Mouse (Mus musculus): Measurements from ENCODE around the gene Tmem117.

The Tmem117 gene

GRCm38 (mm10) chr15:94904672-94905407, 275.8 kb downstream of the Tmem117 start:
- DNase-seq = no peak

- no peak for DNase-seq
These were observed 292.6 kb downstream of the Tmem117 start for GRCm38 (mm10) chr15:94921672-94922071.

GRCm38 (mm10) chr15:94927986-94928385, 299.0 kb downstream of the Tmem117 start:
- DNase-seq = no peak

GRCm38 (mm10) chr15:94930743-94931142, 301.7 kb downstream of the Tmem117 start:
- DNase-seq = no peak

GRCm38 (mm10) chr15:94933044-94933443, 304.0 kb downstream of the Tmem117 start:
- no peak for DNase-seq

- DNase-seq = no peak
These were observed 304.4 kb downstream of the Tmem117 start for GRCm38 (mm10) chr15:94933480-94933879.

GRCm38 (mm10) chr15:94941954-94942353, 312.9 kb downstream of the Tmem117 start:
- DNase-seq = no peak

- DNase-seq = no peak
These were observed 313.4 kb downstream of the Tmem117 start for GRCm38 (mm10) chr15:94942465-94942864.

- DNase-seq = no peak
These were observed 314.9 kb downstream of the Tmem117 start for GRCm38 (mm10) chr15:94943891-94944290.

GRCm38 (mm10) chr15:94951382-94952048, 322.5 kb downstream of the Tmem117 start:
- no peak for DNase-seq

GRCm38 (mm10) chr15:94956697-94957096, 327.7 kb downstream of the Tmem117 start:
- no peak for DNase-seq

GRCm38 (mm10) chr15:94957202-94957601, 328.2 kb downstream of the Tmem117 start:
- no peak for DNase-seq

- no peak for DNase-seq
These were observed 338.0 kb downstream of the Tmem117 start for GRCm38 (mm10) chr15:94967004-94967403.

- no peak for DNase-seq
These were observed 339.6 kb downstream of the Tmem117 start for GRCm38 (mm10) chr15:94968403-94969180.

GRCm38 (mm10) chr15:94981798-94982197, 352.8 kb downstream of the Tmem117 start:
- DNase-seq = no peak

GRCm38 (mm10) chr15:94995352-94995751, 366.3 kb downstream of the Tmem117 start:
- no peak for DNase-seq

- DNase-seq = no peak
These were observed 376.2 kb downstream of the Tmem117 start for GRCm38 (mm10) chr15:95005121-95005824.

- DNase-seq = no peak
These were observed 393.2 kb downstream of the Tmem117 start for GRCm38 (mm10) chr15:95022251-95022650.

- no peak for DNase-seq
These were observed 395.4 kb downstream of the Tmem117 start for GRCm38 (mm10) chr15:95024401-95024800.

GRCm38 (mm10) chr15:95028862-95029486, 399.9 kb downstream of the Tmem117 start:
- no peak for DNase-seq

- no peak for DNase-seq
These were observed 400.4 kb downstream of the Tmem117 start for GRCm38 (mm10) chr15:95029487-95029875.

GRCm38 (mm10) chr15:95042437-95042836, 413.4 kb downstream of the Tmem117 start:
- DNase-seq = no peak

- DNase-seq = no peak
These were observed 415.0 kb downstream of the Tmem117 start for GRCm38 (mm10) chr15:95044011-95044410.

Data from thymus, postnatal 4 days (tissue).